Mouse (Mus musculus): ENCODE measurements around the gene Tln1. TPM values are rescaled to one million over a fixed set of nuclear protein-coding genes. Genes with fewer than 3 reads are reported as not detected.

Tln1 gene
- polyA plus RNA-seq, 1 experiment from 2014 or later, result 42.1 TPM

DNA sequence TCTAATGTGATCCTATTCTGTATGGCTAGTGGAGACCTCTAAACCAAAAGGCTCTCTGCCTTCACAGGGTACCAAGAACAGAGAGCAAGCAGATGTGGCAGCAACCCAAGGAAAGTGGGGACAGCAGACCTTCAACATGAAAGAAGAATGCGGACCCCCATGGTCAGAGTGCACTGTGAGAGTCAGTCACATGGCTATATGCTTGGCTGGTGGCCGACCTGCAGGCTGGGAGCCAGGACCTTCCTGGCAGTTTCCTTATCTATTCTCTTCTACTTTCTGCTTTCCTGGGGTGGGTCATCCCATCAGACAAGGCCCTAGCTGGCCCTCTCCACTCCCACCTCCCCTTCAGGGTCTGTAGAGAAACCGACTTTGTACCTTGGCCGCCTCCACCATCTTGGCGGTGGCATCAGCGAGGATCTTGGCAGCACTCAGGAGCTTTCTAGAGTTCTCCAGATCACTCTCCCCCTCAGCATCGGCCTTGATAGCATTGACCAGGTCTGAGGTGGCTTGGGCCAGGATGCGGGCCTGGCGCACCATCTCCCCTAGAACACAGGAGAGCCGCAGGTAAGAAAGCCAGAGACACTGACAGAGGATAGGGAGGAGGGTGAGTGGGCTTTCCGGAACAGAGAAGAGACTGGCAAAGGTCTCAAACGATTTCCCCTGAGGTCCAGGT lies 16.0 kb downstream of the Tln1 start:
- H3K36me3 ChIP-seq (ENCODE audit: control insufficient read depth, insufficient read depth, low read length), result peaks cover 53% of the 10 kb centered on the region
- no peak overlapping the region for H3K27ac ChIP-seq (ENCODE audit: low read depth, low read length)
- ATAC-seq (ENCODE audit: insufficient read depth, low FRiP score, low TSS enrichment) (no peak), DNase-seq (ENCODE audit: low spot score) (no peak)
- H3K9ac ChIP-seq (ENCODE audit: low read length), result no peak overlapping the region
- WGBS, result 93% methylated on average over 12 of the region's 12 CpGs
- no peaks in the 10 kb centered on the region for H3K4me1 ChIP-seq (ENCODE audit: control insufficient read depth, insufficient read depth, low read length)
- no peaks in the 10 kb centered on the region for H3K9me3 ChIP-seq (ENCODE audit: control insufficient read depth, low read length)
- no peak overlapping the region for H3K4me3 ChIP-seq (ENCODE audit: low read depth, low read length)
- no peak overlapping the region for H3K4me2 ChIP-seq (ENCODE audit: low read depth)
- H3K27me3 ChIP-seq (ENCODE audit: control insufficient read depth, insufficient read depth, low read length), result no peaks in the 10 kb centered on the region

DNA sequence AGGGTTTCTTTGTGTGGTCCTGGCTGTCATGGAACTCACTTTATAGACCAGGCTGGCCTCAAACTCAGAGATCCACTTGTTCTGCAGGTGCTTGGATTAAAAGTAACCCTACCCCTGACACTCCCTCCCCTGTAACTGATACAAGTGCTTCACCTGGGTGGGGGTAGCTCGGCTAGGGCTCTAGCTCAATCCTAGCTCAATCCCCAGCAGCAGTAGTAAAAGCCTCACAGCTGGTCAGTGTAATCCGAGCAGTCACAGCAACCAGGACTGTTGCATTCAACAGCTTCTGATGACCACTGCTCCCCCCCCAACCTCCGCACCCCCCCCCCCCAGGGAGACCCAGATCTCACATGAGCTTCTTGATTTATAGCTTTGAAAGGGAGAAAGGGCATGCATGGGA lies 20.4 kb downstream of the Tln1 start:
- peaks cover 51% of the 10 kb centered on the region for H3K36me3 ChIP-seq (ENCODE audit: control insufficient read depth, insufficient read depth, low read length)

DNA sequence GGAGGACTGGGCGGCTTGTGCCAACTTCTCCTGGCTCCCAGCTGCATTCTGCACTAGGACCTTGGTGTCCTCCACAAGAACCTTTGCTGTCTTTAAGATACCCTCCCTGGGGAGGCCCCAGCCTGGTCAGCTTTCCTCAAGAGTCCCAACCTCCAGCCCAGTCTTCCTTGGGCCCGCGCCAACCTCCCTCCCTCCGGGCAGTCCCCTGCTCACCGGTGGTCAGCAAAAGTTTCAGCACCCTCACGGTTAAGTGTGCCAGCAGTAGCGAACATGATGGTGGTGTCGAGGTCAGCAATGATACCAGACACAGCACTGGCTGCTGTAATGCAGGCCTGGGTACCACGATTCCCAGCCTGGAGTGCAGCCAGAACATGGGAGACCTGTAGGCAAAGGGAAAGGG lies 26.5 kb downstream of the Tln1 start:
- WGBS, result 95% methylated on average over 9 of the region's 9 CpGs
- H3K36me3 ChIP-seq (ENCODE audit: control insufficient read depth, insufficient read depth, low read length), result peaks cover 58% of the 10 kb centered on the region
- DNase-seq (ENCODE audit: low spot score) (no peak), ATAC-seq (ENCODE audit: insufficient read depth, low FRiP score, low TSS enrichment) (no peak)
- H3K4me1 ChIP-seq (ENCODE audit: control insufficient read depth, insufficient read depth, low read length), result no peaks in the 10 kb centered on the region
- no peak overlapping the region for H3K4me3 ChIP-seq (ENCODE audit: low read depth, low read length)
- no peak overlapping the region for H3K4me2 ChIP-seq (ENCODE audit: low read depth)
- no peaks in the 10 kb centered on the region for H3K9me3 ChIP-seq (ENCODE audit: control insufficient read depth, low read length)
- no peak overlapping the region for H3K27ac ChIP-seq (ENCODE audit: low read depth, low read length)
- H3K9ac ChIP-seq (ENCODE audit: low read length), result no peak overlapping the region
- no peaks in the 10 kb centered on the region for H3K27me3 ChIP-seq (ENCODE audit: control insufficient read depth, insufficient read depth, low read length)

More for the DNA sequence above, 20.4 kb downstream of the Tln1 start:
- Histone ChIP-seq H3K9ac (ENCODE audit: low read length) (no peak overlapping the region), H3K27me3 (ENCODE audit: control insufficient read depth, insufficient read depth, low read length) (no peaks in the 10 kb centered on the region), H3K9me3 (ENCODE audit: control insufficient read depth, low read length) (no peaks in the 10 kb centered on the region), H3K4me1 (ENCODE audit: control insufficient read depth, insufficient read depth, low read length) (no peaks in the 10 kb centered on the region), H3K27ac (ENCODE audit: low read depth, low read length) (no peak overlapping the region), H3K4me3 (ENCODE audit: low read depth, low read length) (no peak overlapping the region), H3K4me2 (ENCODE audit: low read depth) (no peak overlapping the region)
- WGBS, result 93% methylated on average over 3 of the region's 3 CpGs
- DNase-seq (ENCODE audit: low spot score) (no peak), ATAC-seq (ENCODE audit: insufficient read depth, low FRiP score, low TSS enrichment) (no peak)

DNA sequence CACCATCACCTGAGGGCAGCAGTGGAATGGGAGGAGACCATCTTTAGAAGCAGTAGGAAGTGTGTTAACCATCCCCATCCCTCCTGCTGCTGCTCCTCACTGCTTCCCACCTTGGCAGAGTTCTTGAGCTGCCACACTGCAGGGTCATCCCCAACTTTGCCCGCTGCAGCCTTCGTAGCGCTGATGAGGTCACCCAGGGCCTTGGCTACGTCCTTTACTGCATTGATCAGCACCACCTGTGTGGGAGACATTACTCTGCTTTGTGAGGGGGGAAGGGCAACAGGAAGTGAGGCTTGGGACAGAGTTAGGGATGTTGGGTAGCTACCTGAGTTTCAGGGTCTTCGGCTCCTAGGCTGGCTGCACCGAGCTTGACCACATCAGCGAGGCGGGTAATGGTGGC lies 26.9 kb downstream of the Tln1 start:
- 96% methylated on average over 8 of the region's 8 CpGs for WGBS
- Histone ChIP-seq H3K9me3 (ENCODE audit: control insufficient read depth, low read length) (no peaks in the 10 kb centered on the region), H3K27ac (ENCODE audit: low read depth, low read length) (no peak overlapping the region), H3K9ac (ENCODE audit: low read length) (no peak overlapping the region), H3K36me3 (ENCODE audit: control insufficient read depth, insufficient read depth, low read length) (peaks cover 58% of the 10 kb centered on the region), H3K27me3 (ENCODE audit: control insufficient read depth, insufficient read depth, low read length) (no peaks in the 10 kb centered on the region), H3K4me3 (ENCODE audit: low read depth, low read length) (no peak overlapping the region), H3K4me1 (ENCODE audit: control insufficient read depth, insufficient read depth, low read length) (no peaks in the 10 kb centered on the region), H3K4me2 (ENCODE audit: low read depth) (no peak overlapping the region)
- ATAC-seq (ENCODE audit: insufficient read depth, low FRiP score, low TSS enrichment), result no peak
- DNase-seq (ENCODE audit: low spot score), result no peak

DNA sequence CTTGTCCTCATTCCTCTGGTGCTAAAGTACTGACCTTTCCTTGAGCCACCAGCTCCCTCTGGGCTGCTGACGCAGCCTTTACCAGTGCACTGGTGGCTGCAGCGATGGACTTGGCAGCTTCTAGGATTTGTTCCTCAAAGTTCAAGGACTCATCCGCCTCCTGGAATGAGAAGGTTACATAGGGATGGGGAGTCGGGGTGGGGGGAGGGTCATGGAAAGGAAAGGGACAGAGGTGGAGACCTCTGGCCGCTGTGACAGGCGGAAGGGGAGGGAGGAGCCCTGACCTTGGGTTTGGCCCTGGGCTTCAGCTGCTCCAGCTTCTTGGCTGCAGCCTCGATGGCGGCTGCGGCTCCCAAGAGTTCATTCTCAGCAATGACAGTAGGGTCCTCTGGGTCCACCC lies 29.2 kb downstream of the Tln1 start:
- Histone ChIP-seq H3K27me3 (ENCODE audit: control insufficient read depth, insufficient read depth, low read length) (no peaks in the 10 kb centered on the region), H3K9ac (ENCODE audit: low read length) (no peak overlapping the region), H3K4me2 (ENCODE audit: low read depth) (no peak overlapping the region), H3K4me3 (ENCODE audit: low read depth, low read length) (no peak overlapping the region), H3K4me1 (ENCODE audit: control insufficient read depth, insufficient read depth, low read length) (no peaks in the 10 kb centered on the region), H3K9me3 (ENCODE audit: control insufficient read depth, low read length) (no peaks in the 10 kb centered on the region), H3K36me3 (ENCODE audit: control insufficient read depth, insufficient read depth, low read length) (peaks cover 47% of the 10 kb centered on the region), H3K27ac (ENCODE audit: low read depth, low read length) (no peak overlapping the region)
- no peak for DNase-seq (ENCODE audit: low spot score)
- WGBS, result 87% methylated on average over 9 of the region's 9 CpGs
- ATAC-seq (ENCODE audit: insufficient read depth, low FRiP score, low TSS enrichment), result no peak

DNA sequence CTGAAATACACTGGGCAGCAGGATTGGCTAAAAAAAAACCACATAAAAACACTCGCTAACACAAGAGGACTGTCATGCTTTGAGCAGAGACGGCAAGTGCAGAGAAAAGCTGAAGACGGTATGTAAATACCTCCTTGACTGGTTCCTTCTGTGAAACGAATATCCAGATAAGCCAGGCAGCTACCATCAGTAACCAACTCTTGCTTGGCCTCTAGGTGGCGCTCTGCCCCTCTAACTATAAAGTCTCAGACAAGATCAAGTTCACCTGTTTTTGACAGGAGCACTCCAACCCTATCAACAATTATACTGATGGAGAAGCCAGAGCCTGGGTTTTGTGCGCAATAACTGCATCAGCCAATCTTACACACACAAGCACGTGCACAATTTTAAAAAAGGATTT lies 31.9 kb downstream of the Tln1 start:
- Histone ChIP-seq H3K4me3 (ENCODE audit: low read depth, low read length) (no peak overlapping the region), H3K27me3 (ENCODE audit: control insufficient read depth, insufficient read depth, low read length) (peaks cover 1% of the 10 kb centered on the region), H3K4me1 (ENCODE audit: control insufficient read depth, insufficient read depth, low read length) (no peaks in the 10 kb centered on the region), H3K9me3 (ENCODE audit: control insufficient read depth, low read length) (no peaks in the 10 kb centered on the region), H3K27ac (ENCODE audit: low read depth, low read length) (no peak overlapping the region), H3K36me3 (ENCODE audit: control insufficient read depth, insufficient read depth, low read length) (peaks cover 30% of the 10 kb centered on the region), H3K9ac (ENCODE audit: low read length) (no peak overlapping the region), H3K4me2 (ENCODE audit: low read depth) (no peak overlapping the region)
- ATAC-seq (ENCODE audit: insufficient read depth, low FRiP score, low TSS enrichment) (no peak), DNase-seq (ENCODE audit: low spot score) (peak; percentile 60)
- 30% methylated on average over 7 of the region's 7 CpGs for WGBS

DNA sequence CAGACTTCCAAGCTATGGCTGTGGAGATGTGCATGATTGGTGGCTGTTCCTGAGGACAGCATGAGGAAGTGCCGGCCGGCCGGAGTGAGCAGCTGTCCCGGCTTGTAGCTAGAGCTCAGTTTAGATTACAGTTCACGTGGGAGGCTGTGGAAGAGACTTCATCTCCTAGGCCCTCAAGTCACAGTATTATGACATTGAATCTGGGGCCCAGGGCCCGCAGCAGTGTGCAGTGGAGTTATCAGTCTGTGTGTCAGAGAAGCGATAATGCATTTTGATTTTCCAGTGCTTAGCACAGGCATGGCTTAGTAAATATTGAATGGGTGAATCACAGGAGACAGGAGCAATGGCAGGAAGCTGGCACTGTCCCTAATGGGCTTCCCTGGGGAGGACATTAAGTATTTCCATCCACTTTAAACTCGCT lies 32.4 kb downstream of the Tln1 start:
- DNase-seq (ENCODE audit: low spot score) (no peak), ATAC-seq (ENCODE audit: insufficient read depth, low FRiP score, low TSS enrichment) (no peak)
- Histone ChIP-seq H3K9me3 (ENCODE audit: control insufficient read depth, low read length) (no peaks in the 10 kb centered on the region), H3K4me1 (ENCODE audit: control insufficient read depth, insufficient read depth, low read length) (no peaks in the 10 kb centered on the region), H3K27ac (ENCODE audit: low read depth, low read length) (no peak overlapping the region), H3K9ac (ENCODE audit: low read length) (no peak overlapping the region), H3K27me3 (ENCODE audit: control insufficient read depth, insufficient read depth, low read length) (peaks cover 6% of the 10 kb centered on the region), H3K4me2 (ENCODE audit: low read depth) (no peak overlapping the region), H3K4me3 (ENCODE audit: low read depth, low read length) (no peak overlapping the region), H3K36me3 (ENCODE audit: control insufficient read depth, insufficient read depth, low read length) (peaks cover 26% of the 10 kb centered on the region)
- 77% methylated on average over 8 of the region's 8 CpGs for WGBS

DNA sequence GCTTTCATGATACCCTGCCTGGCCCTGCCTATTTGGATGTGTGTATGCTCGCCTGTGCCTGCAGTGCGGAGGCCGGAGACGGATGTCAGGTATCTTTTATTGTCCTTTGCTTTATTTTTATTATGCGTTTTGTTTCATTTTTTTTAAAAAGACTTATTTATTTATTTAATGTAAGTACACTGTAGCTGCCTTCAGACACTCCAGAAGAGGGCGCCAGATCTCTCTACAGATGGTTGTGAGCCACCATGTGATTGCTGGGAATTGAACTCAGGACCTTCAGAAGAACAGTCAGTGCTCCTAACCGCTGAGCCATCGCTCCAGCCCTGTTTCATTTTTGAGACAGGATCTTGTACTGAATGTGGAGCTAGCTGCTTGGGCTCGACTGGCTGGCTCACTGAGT lies 34.0 kb downstream of the Tln1 start:
- 81% methylated on average over 9 of the region's 9 CpGs for WGBS
- Histone ChIP-seq H3K27me3 (ENCODE audit: control insufficient read depth, insufficient read depth, low read length) (peaks cover 20% of the 10 kb centered on the region), H3K4me3 (ENCODE audit: low read depth, low read length) (no peak overlapping the region), H3K4me1 (ENCODE audit: control insufficient read depth, insufficient read depth, low read length) (no peaks in the 10 kb centered on the region), H3K9me3 (ENCODE audit: control insufficient read depth, low read length) (no peaks in the 10 kb centered on the region), H3K27ac (ENCODE audit: low read depth, low read length) (no peak overlapping the region), H3K4me2 (ENCODE audit: low read depth) (no peak overlapping the region), H3K36me3 (ENCODE audit: control insufficient read depth, insufficient read depth, low read length) (peaks cover 15% of the 10 kb centered on the region), H3K9ac (ENCODE audit: low read length) (no peak overlapping the region)
- no peak for ATAC-seq (ENCODE audit: insufficient read depth, low FRiP score, low TSS enrichment)
- no peak for DNase-seq (ENCODE audit: low spot score)

DNA sequence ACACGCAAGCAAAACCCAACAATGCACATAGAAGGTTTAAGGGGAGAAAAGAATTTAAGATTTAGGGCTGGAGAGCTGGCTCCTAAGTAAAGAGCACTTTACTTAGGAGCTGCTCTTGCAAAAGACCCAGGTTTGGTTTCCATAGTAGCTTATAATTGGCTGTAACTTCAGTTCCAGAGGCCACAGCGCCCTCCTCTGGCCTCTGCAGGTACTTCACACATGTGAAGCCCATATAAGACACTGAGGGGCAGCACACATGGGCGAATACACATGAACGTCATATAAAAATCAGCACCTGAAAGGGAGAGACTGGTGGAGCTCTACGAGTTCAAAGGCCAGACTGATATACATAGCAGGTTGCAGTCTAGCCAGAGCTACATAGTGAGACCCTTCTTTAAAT lies 34.6 kb downstream of the Tln1 start:
- Histone ChIP-seq H3K9ac (ENCODE audit: low read length) (no peak overlapping the region), H3K27ac (ENCODE audit: low read depth, low read length) (no peak overlapping the region), H3K27me3 (ENCODE audit: control insufficient read depth, insufficient read depth, low read length) (peaks cover 26% of the 10 kb centered on the region), H3K4me2 (ENCODE audit: low read depth) (no peak overlapping the region), H3K36me3 (ENCODE audit: control insufficient read depth, insufficient read depth, low read length) (peaks cover 11% of the 10 kb centered on the region), H3K9me3 (ENCODE audit: control insufficient read depth, low read length) (no peaks in the 10 kb centered on the region), H3K4me1 (ENCODE audit: control insufficient read depth, insufficient read depth, low read length) (no peaks in the 10 kb centered on the region), H3K4me3 (ENCODE audit: low read depth, low read length) (no peak overlapping the region)
- no peak for DNase-seq (ENCODE audit: low spot score)
- WGBS, result 64% methylated on average over 5 of the region's 5 CpGs
- no peak for ATAC-seq (ENCODE audit: insufficient read depth, low FRiP score, low TSS enrichment)
